Mouse (Mus musculus): ENCODE data around the gene Cyp17a1. TPM values are rescaled to one million over a fixed set of nuclear protein-coding genes. Genes with fewer than 3 reads are reported as not detected.
A peak's percentile ranks its signal among the peaks of the same experiment; 100 is the strongest.

Gene Cyp17a1
- polyA plus RNA-seq, 1 experiment from 2014 or later: not detected

GRCm38 (mm10) chr19:46635766-46636165, 37.2 kb downstream of the Cyp17a1 start:
- Histone ChIP-seq H3K27me3 (no peaks in the 10 kb centered on the region), H3K4me1 (replicated peaks) (peaks cover 11% of the 10 kb centered on the region), H3K4me2 (no peak overlapping the region), H3K9me3 (no peaks in the 10 kb centered on the region), H3K36me3 (peaks cover 3% of the 10 kb centered on the region; the same call in 1 of the 2 replicates), H3K9ac (no peak overlapping the region), H3K27ac (replicated peaks) (no peak overlapping the region), H3K4me3 (no peak overlapping the region)
- WGBS: 62% methylated on average over 9 of the region's 9 CpGs
- ATAC-seq (ENCODE audit: low FRiP score, low read depth): no peak

GRCm38 (mm10) chr19:46631637-46632036, 41.3 kb downstream of the Cyp17a1 start:
- Histone ChIP-seq H3K36me3 (no peaks in the 10 kb centered on the region), H3K4me2 (no peak overlapping the region), H3K27ac (replicated peaks) (no peak overlapping the region), H3K9ac (no peak overlapping the region), H3K4me1 (replicated peaks) (0 out of 2 replicates have a peak, but pooled peaks cover 3% of the 10 kb centered on the region), H3K4me3 (no peak overlapping the region), H3K27me3 (no peaks in the 10 kb centered on the region), H3K9me3 (no peaks in the 10 kb centered on the region)
- no peak for ATAC-seq (ENCODE audit: low FRiP score, low read depth)
- WGBS: 89% methylated on average over 9 of the region's 9 CpGs

DNA sequence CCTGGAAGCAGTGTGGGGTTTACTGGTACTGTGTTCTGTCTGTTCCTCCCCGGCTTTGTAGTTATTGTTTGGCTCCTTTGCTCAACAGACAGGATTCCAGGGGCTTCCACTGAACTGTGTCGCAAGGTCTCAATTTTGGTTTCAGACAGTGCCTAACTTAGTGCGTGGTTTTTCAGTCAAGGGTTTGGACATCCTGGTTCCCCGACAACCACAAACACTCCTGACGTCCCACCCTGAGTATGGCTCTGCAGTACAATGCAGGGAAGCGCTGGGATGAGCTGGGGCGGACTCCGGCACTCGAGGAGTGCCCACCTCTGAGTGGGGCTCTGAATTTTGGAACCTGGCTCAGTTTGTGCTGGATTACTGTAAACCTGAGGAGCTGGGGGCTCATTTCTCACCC, 43.2 kb downstream of the Cyp17a1 start:
- ATAC-seq (ENCODE audit: low FRiP score, low read depth): no peak
- peaks cover under 1% of the 10 kb centered on the region; the same call in 1 of the 2 replicates for H3K4me1 ChIP-seq (replicated peaks)
- WGBS: 77% methylated on average over 9 of the region's 9 CpGs

DNA sequence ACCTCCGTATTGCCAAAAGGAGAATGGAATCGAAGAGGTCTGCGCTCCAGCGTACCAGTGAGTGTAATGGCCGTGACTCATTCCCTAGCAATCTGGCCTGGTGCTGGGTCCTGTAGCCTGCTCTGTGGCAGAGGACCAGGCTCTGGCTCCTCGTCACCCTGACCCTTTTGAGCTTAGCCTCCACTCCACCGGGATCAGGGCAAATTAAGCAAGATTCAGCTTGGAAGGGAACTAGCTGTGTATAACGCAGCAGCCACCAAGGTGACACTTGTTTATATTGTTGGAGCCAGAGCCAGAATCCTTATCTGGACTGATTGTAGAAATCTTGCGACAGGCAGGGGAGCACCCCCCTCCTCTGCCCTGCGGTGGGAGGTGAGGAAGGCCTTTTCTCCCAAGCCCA, 44.6 kb downstream of the Cyp17a1 start:
- Histone ChIP-seq H3K9ac (no peak overlapping the region), H3K27me3 (no peaks in the 10 kb centered on the region), H3K4me3 (no peak overlapping the region), H3K36me3 (no peaks in the 10 kb centered on the region), H3K4me1 (replicated peaks) (peaks cover 15% of the 10 kb centered on the region), H3K9me3 (no peaks in the 10 kb centered on the region), H3K4me2 (no peak overlapping the region), H3K27ac (replicated peaks) (no peak overlapping the region)
- WGBS: 86% methylated on average over 10 of the region's 10 CpGs
- no peak for ATAC-seq (ENCODE audit: low FRiP score, low read depth)

More for the DNA sequence above, 43.2 kb downstream of the Cyp17a1 start:
- no peaks in the 10 kb centered on the region for H3K9me3 ChIP-seq
- H3K27me3 ChIP-seq: no peaks in the 10 kb centered on the region
- no peak overlapping the region for H3K27ac ChIP-seq (replicated peaks)
- no peak overlapping the region for H3K9ac ChIP-seq
- no peak overlapping the region for H3K4me2 ChIP-seq
- H3K4me3 ChIP-seq: no peak overlapping the region
- H3K36me3 ChIP-seq: no peaks in the 10 kb centered on the region

DNA sequence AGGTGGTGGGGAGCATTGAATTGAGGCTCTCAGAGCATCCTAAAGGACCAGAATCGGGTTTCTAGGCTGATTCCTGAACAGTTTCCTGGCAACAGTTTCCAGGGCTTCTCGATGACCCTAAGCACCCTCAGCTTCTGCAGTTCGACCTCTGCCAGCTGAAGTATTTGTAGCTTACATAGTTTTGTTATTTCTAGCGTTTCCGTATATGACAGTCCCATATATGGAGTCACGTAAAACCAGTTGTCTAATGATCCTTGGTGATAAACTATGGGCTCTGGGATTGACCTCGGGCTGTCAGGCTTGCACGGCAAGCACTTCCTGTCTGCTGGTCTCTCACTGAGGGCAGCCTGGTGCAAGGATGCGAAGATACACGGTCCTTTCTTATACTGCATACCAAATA, 47.5 kb downstream of the Cyp17a1 start:
- H3K4me3 ChIP-seq: no peak overlapping the region
- ATAC-seq (ENCODE audit: low FRiP score, low read depth): no peak
- H3K4me1 ChIP-seq (replicated peaks): peaks cover 44% of the 10 kb centered on the region
- H3K27me3 ChIP-seq: no peaks in the 10 kb centered on the region
- H3K4me2 ChIP-seq: no peak overlapping the region
- 68% methylated on average over 10 of the region's 10 CpGs for WGBS
- H3K27ac ChIP-seq (replicated peaks): no peak overlapping the region
- H3K9me3 ChIP-seq: no peaks in the 10 kb centered on the region
- no peak overlapping the region for H3K9ac ChIP-seq
- no peaks in the 10 kb centered on the region for H3K36me3 ChIP-seq

DNA sequence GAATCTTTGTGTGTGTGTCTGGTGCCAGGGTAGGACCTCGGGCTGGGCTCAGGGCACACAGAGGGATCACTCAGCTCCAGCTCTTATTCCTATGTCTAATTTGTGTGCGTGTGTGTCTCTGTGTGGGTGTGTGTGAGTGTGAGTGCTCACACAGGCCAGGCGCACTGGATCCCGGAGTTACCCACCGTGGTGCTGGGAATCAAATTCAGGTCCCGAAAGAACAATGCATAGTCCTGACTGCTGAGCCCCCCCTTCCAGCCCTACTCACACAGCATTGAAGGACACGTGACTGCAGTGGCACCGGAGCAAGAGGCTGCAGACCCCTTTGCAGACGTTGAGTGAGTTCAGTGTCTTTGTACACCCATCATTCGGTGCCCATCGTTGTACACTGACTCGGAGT, 48.0 kb downstream of the Cyp17a1 start:
- Histone ChIP-seq H3K9me3 (no peaks in the 10 kb centered on the region), H3K27ac (replicated peaks) (no peak overlapping the region), H3K4me2 (no peak overlapping the region), H3K27me3 (no peaks in the 10 kb centered on the region), H3K4me1 (replicated peaks) (peaks cover 49% of the 10 kb centered on the region), H3K9ac (no peak overlapping the region), H3K4me3 (no peak overlapping the region), H3K36me3 (no peaks in the 10 kb centered on the region)
- WGBS: 91% methylated on average over 12 of the region's 12 CpGs
- ATAC-seq (ENCODE audit: low FRiP score, low read depth): no peak

DNA sequence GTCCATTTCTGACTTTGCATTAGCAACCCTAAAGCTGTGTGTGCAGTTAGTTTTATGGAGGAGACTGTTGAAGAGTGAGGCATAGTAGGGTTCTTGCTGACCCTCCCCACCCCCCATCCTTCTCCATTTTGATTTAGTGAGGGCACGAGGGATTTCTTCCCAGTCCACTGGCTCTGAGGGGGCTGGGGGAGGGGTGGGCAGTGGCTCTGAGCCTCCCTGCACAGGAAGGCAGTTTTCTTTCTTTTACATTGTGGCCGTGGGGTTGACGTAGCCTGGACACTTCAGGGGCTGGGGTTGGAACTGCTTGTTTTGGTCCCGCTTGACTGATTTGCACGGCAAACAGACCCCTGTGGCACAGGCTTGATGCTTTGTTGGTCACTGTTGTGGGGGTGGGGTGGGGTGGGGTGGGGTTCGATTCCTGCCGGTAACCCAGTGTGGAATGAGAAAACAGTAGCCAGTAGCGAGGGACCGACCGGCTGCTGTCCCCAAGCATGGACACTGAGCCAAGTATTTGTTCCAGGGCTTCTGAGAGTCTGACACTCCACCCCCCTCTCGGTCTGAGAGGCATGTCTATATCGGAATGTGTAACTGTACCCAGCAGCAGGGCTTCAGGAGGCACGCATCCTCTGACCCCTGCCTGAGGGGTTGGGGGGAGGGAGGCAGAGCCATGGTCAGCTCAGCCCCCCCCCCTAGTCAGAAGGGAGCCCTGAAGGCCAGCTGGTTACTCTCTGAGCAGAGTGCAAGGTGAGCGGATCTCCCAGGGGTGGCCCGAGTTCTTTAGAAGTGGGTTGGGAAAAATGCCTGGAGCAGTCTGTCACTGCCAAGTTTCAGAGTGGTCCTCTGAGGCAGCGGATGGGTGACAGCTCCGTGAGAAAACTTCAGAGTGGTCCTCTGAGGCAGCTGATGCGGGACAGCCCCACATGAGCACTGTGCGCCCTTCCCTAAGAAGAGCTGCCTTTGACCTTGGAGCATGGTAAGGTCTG, 48.9 kb downstream of the Cyp17a1 start:
- peak overlapping the region; percentile 43 for H3K27ac ChIP-seq (replicated peaks)
- peak; percentile 49 for ATAC-seq (ENCODE audit: low FRiP score, low read depth)
- no peaks in the 10 kb centered on the region for H3K27me3 ChIP-seq
- H3K36me3 ChIP-seq: no peaks in the 10 kb centered on the region
- 0 out of 2 replicates have a peak overlapping the region, but pooled peaks have one; percentile 1 for H3K4me3 ChIP-seq
- H3K4me1 ChIP-seq (replicated peaks): peaks cover 58% of the 10 kb centered on the region
- no peak overlapping the region for H3K9ac ChIP-seq
- 16% methylated on average over 19 of the region's 19 CpGs for WGBS
- no peaks in the 10 kb centered on the region for H3K9me3 ChIP-seq
- H3K4me2 ChIP-seq: peak overlapping the region; percentile 43

- peak; percentile 43; the same call in 1 of the 2 replicates for ATAC-seq (ENCODE audit: low FRiP score, low read depth)
- Histone ChIP-seq H3K4me1 (replicated peaks) (peaks cover 66% of the 10 kb centered on the region), H3K27ac (replicated peaks) (0 out of 2 replicates have a peak overlapping the region, but pooled peaks have one; percentile 38), H3K4me2 (peak overlapping the region; percentile 43), H3K36me3 (no peaks in the 10 kb centered on the region), H3K9ac (no peak overlapping the region; the same call in 1 of the 2 replicates), H3K4me3 (0 out of 2 replicates have a peak overlapping the region, but pooled peaks have one; percentile 1), H3K27me3 (no peaks in the 10 kb centered on the region), H3K9me3 (no peaks in the 10 kb centered on the region)
- 4% methylated on average over 15 of the region's 16 CpGs for WGBS
Observed at GRCm38 (mm10) chr19:46623194-46623667, 49.7 kb downstream of the Cyp17a1 start.

DNA sequence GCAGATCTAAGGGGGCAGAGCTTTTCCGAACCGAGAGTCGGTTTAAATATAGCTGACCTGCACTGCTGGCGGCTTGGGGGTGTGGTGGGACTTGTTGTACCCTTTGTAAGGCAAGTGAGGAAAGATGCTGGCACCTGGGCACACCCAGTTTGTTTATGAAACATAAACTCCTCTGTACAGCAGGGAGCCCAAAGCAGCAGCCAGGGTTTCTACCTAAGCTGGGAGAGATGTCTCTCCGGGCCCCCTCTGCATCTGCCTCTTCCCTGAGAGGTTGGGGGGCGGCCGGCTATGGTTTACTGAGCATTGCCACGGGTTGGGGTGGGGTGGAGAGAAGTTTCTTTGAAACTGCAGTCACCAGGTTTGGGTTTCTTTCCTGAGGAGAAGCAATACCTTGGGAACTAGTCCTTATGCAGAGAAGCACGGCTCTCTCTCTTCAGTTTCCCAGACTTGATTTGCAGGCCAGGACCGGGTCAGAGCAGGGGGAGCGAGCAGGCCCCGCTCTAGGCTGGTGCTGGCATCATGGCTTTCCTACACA, 50.2 kb downstream of the Cyp17a1 start:
- ATAC-seq (ENCODE audit: low FRiP score, low read depth): no peak
- Histone ChIP-seq H3K9ac (no peak overlapping the region), H3K4me2 (peak overlapping the region; percentile 43), H3K9me3 (no peaks in the 10 kb centered on the region), H3K36me3 (no peaks in the 10 kb centered on the region), H3K4me1 (replicated peaks) (peaks cover 69% of the 10 kb centered on the region), H3K4me3 (no peak overlapping the region), H3K27ac (replicated peaks) (0 out of 2 replicates have a peak overlapping the region, but pooled peaks have one; percentile 1), H3K27me3 (no peaks in the 10 kb centered on the region)
- WGBS: 33% methylated on average over 12 of the region's 12 CpGs

DNA sequence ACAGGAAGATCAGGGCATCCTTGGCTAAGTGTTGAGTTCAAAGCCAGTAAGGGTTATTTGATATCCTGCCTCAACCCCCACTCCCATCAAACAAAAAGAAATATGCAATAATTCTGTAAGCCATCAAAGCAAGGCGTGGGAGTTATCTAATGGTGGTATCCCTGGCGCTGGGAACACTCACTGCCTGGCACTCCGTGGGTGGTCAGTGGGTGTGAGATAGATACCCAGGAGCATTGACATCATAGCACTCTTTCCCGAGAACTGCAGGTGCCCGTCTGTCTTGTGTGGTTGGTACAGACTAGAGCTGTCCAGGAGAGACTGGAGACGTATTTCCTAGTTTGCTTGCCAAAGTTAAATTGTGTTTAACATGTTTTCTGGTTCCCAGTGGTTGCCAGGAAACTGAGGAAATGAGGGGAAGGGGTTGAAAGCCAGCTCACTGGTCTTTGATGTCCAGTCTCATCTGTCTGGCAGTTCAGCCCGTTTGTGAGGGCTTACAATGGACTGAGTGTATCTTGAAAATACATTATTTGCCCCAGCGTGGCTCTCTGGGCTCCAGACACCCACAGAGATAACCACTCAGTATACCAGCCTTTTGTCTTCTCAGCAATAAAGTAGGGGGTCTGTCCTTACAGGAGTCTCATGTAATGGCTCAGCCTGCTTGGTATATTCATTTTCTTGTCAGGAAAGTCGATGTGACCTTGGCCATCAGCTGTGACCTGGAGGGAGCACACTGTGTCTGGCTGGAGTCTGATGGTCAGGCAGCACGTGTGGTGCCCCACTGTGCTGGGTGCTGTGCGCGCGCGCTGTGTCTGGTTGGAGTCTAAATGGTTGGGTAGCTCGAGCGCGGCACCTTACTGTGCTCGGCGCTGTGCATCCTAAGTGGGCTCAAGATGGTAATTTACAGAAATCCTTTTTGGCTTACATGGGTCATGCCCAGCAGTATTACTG, 51.5 kb downstream of the Cyp17a1 start:
- 34% methylated on average over 19 of the region's 19 CpGs for WGBS
- Histone ChIP-seq H3K27me3 (no peaks in the 10 kb centered on the region), H3K27ac (replicated peaks) (0 out of 2 replicates have a peak overlapping the region, but pooled peaks have one; percentile 1), H3K4me1 (replicated peaks) (peaks cover 69% of the 10 kb centered on the region), H3K9me3 (no peaks in the 10 kb centered on the region), H3K4me2 (no peak overlapping the region), H3K9ac (no peak overlapping the region), H3K4me3 (no peak overlapping the region), H3K36me3 (no peaks in the 10 kb centered on the region)
- peak; percentile 15; the same call in 1 of the 2 replicates for ATAC-seq (ENCODE audit: low FRiP score, low read depth)
